In genomic region chr17:14173459-14173858, GRCm38 (mm10) we compare ENCODE assay signal across 13 mouse cellular contexts. TPM values are rescaled to one million over a fixed set of nuclear protein-coding genes. Genes with fewer than 3 reads are reported as not detected.
DNase-seq lines count a peak whose midpoint lies in the region; ATAC-seq and TF ChIP-seq lines count a peak whose summit lies in the region.
"Had no signal": no experiment of that assay in that cellular context is flagged by ENCODE, and none has a peak within 500 bp of the region (broad histone marks: within the 10 kb centered on the region; RNA-seq: fewer than 3 reads in every experiment).

No protein-coding gene starts in this region.

- H3K9ac ChIP-seq in midbrain, embryonic 13.5 days (replicated peaks), result no peak overlapping the region
- H3K9ac ChIP-seq in embryonic facial prominence, embryonic 12.5 days, result no peak overlapping the region
- no peak overlapping the region for H3K9ac ChIP-seq in kidney, embryonic 16.5 days (replicated peaks; ENCODE audit: low read length)
- H3K9ac ChIP-seq in liver, embryonic 16.5 days (ENCODE audit: low read depth, low read length), result no peak overlapping the region
- H3K9ac ChIP-seq in intestine, postnatal 0 days (ENCODE audit: low read depth, low read length), result no peak overlapping the region
- H3K9ac ChIP-seq: limb, embryonic 12.5 days had no signal

- no peak for ATAC-seq in midbrain, embryonic 13.5 days
- no peak for ATAC-seq in embryonic facial prominence, embryonic 12.5 days (ENCODE audit: insufficient number of reproducible peaks, insufficient read depth, low FRiP score, low TSS enrichment)
- ATAC-seq in kidney, embryonic 16.5 days (ENCODE audit: low FRiP score, low TSS enrichment), result no peak
- peak; percentile 65 for ATAC-seq in liver, embryonic 16.5 days (ENCODE audit: low read depth)
- ATAC-seq in intestine, postnatal 0 days, result no peak
- ATAC-seq: midbrain, embryonic 16.5 days had no signal

- peak overlapping the region; percentile 55; the same call in 1 of the 2 replicates for H3K27ac ChIP-seq in midbrain, embryonic 10.5 days (replicated peaks)
- no peak overlapping the region for H3K27ac ChIP-seq in midbrain, embryonic 13.5 days
- H3K27ac ChIP-seq in embryonic facial prominence, embryonic 12.5 days, result peak overlapping the region; percentile 30; the same call in 1 of the 2 replicates
- H3K27ac ChIP-seq in kidney, embryonic 16.5 days (ENCODE audit: low read length), result peak overlapping the region; percentile 39; the same call in 1 of the 2 replicates
- no peak overlapping the region for H3K27ac ChIP-seq in liver, embryonic 16.5 days (ENCODE audit: low read length)
- no peak overlapping the region for H3K27ac ChIP-seq in intestine, postnatal 0 days (ENCODE audit: low read depth, low read length)
- H3K27ac ChIP-seq: limb, embryonic 12.5 days had no signal

- H3K36me3 ChIP-seq in midbrain, embryonic 10.5 days, result no peaks in the 10 kb centered on the region
- no peaks in the 10 kb centered on the region for H3K36me3 ChIP-seq in midbrain, embryonic 13.5 days
- no peaks in the 10 kb centered on the region for H3K36me3 ChIP-seq in embryonic facial prominence, embryonic 12.5 days
- H3K36me3 ChIP-seq in kidney, embryonic 16.5 days (ENCODE audit: insufficient read depth, low read length), result no peaks in the 10 kb centered on the region
- H3K36me3 ChIP-seq in liver, embryonic 16.5 days (ENCODE audit: control insufficient read depth, insufficient read depth), result no peaks in the 10 kb centered on the region
- H3K36me3 ChIP-seq in intestine, postnatal 0 days (ENCODE audit: control insufficient read depth, insufficient read depth), result no peaks in the 10 kb centered on the region
- H3K36me3 ChIP-seq: limb, embryonic 12.5 days had no signal

- no peaks in the 10 kb centered on the region for H3K9me3 ChIP-seq in midbrain, embryonic 10.5 days (replicated peaks)
- H3K9me3 ChIP-seq in midbrain, embryonic 13.5 days, result no peaks in the 10 kb centered on the region
- no peaks in the 10 kb centered on the region for H3K9me3 ChIP-seq in embryonic facial prominence, embryonic 12.5 days
- no peaks in the 10 kb centered on the region for H3K9me3 ChIP-seq in kidney, embryonic 16.5 days (ENCODE audit: low read length)
- no peaks in the 10 kb centered on the region for H3K9me3 ChIP-seq in liver, embryonic 16.5 days (replicated peaks; ENCODE audit: control insufficient read depth, low read length)
- H3K9me3 ChIP-seq in intestine, postnatal 0 days (ENCODE audit: control insufficient read depth), result no peaks in the 10 kb centered on the region
- H3K9me3 ChIP-seq: limb, embryonic 12.5 days had no signal

- H3K4me2 ChIP-seq in midbrain, embryonic 13.5 days (replicated peaks), result no peak overlapping the region
- no peak overlapping the region for H3K4me2 ChIP-seq in embryonic facial prominence, embryonic 12.5 days (replicated peaks)
- H3K4me2 ChIP-seq in kidney, embryonic 16.5 days (replicated peaks; ENCODE audit: low read depth, low read length), result no peak overlapping the region
- H3K4me2 ChIP-seq in liver, embryonic 16.5 days (ENCODE audit: low read depth, low read length), result no peak overlapping the region
- H3K4me2 ChIP-seq in intestine, postnatal 0 days (replicated peaks; ENCODE audit: low read depth), result no peak overlapping the region
- H3K4me2 ChIP-seq: limb, embryonic 12.5 days had no signal

- peaks cover 32% of the 10 kb centered on the region for H3K4me1 ChIP-seq in midbrain, embryonic 10.5 days
- peaks cover 8% of the 10 kb centered on the region; the same call in 1 of the 2 replicates for H3K4me1 ChIP-seq in midbrain, embryonic 13.5 days (replicated peaks)
- peaks cover 29% of the 10 kb centered on the region; the same call in 1 of the 2 replicates for H3K4me1 ChIP-seq in embryonic facial prominence, embryonic 12.5 days
- peaks cover 71% of the 10 kb centered on the region for H3K4me1 ChIP-seq in kidney, embryonic 16.5 days (ENCODE audit: insufficient read depth, low read length)
- H3K4me1 ChIP-seq in liver, embryonic 16.5 days (ENCODE audit: control insufficient read depth, low read depth, low read length), result peaks cover 21% of the 10 kb centered on the region
- peaks cover 7% of the 10 kb centered on the region; the same call in 1 of the 2 replicates for H3K4me1 ChIP-seq in intestine, postnatal 0 days (replicated peaks; ENCODE audit: control insufficient read depth, insufficient read depth, low read length)

- TF ChIP-seq CTCF in intestine, postnatal 0 days (IDR thresholded peaks at IDR 0.05; ENCODE audit: low read depth), result no peak

- WGBS in midbrain, embryonic 10.5 days, result 30% methylated on average over 1 of the region's 1 CpGs
- WGBS in midbrain, embryonic 13.5 days, result 21% methylated on average over 1 of the region's 1 CpGs
- 30% methylated on average over 1 of the region's 1 CpGs for WGBS in embryonic facial prominence, embryonic 12.5 days
- 21% methylated on average over 1 of the region's 1 CpGs for WGBS in kidney, embryonic 16.5 days
- 15% methylated on average over 1 of the region's 1 CpGs for WGBS in liver, embryonic 16.5 days (ENCODE audit: insufficient replicate concordance)
- 28% methylated on average over 1 of the region's 1 CpGs for WGBS in intestine, postnatal 0 days

- H3K27me3 ChIP-seq in midbrain, embryonic 10.5 days (ENCODE audit: low read depth, poor library complexity, severe bottlenecking), result peaks cover 10% of the 10 kb centered on the region; the same call in 1 of the 2 replicates
- H3K27me3 ChIP-seq in midbrain, embryonic 13.5 days, result no peaks in the 10 kb centered on the region
- no peaks in the 10 kb centered on the region for H3K27me3 ChIP-seq in embryonic facial prominence, embryonic 12.5 days
- no peaks in the 10 kb centered on the region for H3K27me3 ChIP-seq in kidney, embryonic 16.5 days (ENCODE audit: insufficient read depth, low read length)
- no peaks in the 10 kb centered on the region for H3K27me3 ChIP-seq in liver, embryonic 16.5 days (ENCODE audit: control insufficient read depth, insufficient read depth, low read depth, low read length)
- no peaks in the 10 kb centered on the region for H3K27me3 ChIP-seq in intestine, postnatal 0 days (replicated peaks; ENCODE audit: control insufficient read depth, insufficient read depth, low read length)
- H3K27me3 ChIP-seq: limb, embryonic 12.5 days had no signal

- DNase-seq in midbrain, embryonic 10.5 days (ENCODE audit: low spot score), result no peak
- DNase-seq in c-Kit-positive CD71-positive TER-119-positive erythroid progenitor cells, embryonic 14.5 days (ENCODE audit: low spot score), result no peak
- DNase-seq in natural killer cell, adult 2 months (ENCODE audit: low spot score in 2 of 2), result no peak
- DNase-seq: cerebellum, adult 8-10 months; gastrocnemius, postnatal 25 days had no signal

- H3K4me3 ChIP-seq in midbrain, embryonic 10.5 days, result no peak overlapping the region
- no peak overlapping the region for H3K4me3 ChIP-seq in midbrain, embryonic 13.5 days (replicated peaks)
- H3K4me3 ChIP-seq in embryonic facial prominence, embryonic 12.5 days, result no peak overlapping the region
- no peak overlapping the region for H3K4me3 ChIP-seq in kidney, embryonic 16.5 days (ENCODE audit: low read length)
- no peak overlapping the region for H3K4me3 ChIP-seq in liver, embryonic 16.5 days (ENCODE audit: low read depth, low read length)
- no peak overlapping the region for H3K4me3 ChIP-seq in intestine, postnatal 0 days (ENCODE audit: low read depth, low read length)
- H3K4me3 ChIP-seq: erythroblast, embryonic 14.5 days; limb, embryonic 12.5 days had no signal

RNA-seq across cellular contexts. Expression of gene Dact2, which starts 30.6 kb away (rescaled TPM):
- polyA plus RNA-seq in midbrain, embryonic 10.5 days (2016; fragmentation: Nextera tagmentation; extraction: Ambion mirVana), result 0.42 and 0.48 TPM in 2 replicates
- polyA plus RNA-seq in midbrain, embryonic 13.5 days (2015; fragmentation: Nextera tagmentation; extraction: Ambion mirVana), result 0.66 and 0.94 TPM in 2 replicates
- 1.9 and 2.5 TPM in 2 replicates for polyA plus RNA-seq in embryonic facial prominence, embryonic 12.5 days (2016; fragmentation: Nextera tagmentation; extraction: Ambion mirVana)
- 15.0 and 17.7 TPM in 2 replicates for polyA plus RNA-seq in kidney, embryonic 16.5 days (2015; fragmentation: Nextera tagmentation; extraction: Ambion mirVana)
- polyA plus RNA-seq in liver, embryonic 16.5 days (2015; fragmentation: Nextera tagmentation; extraction: Ambion mirVana), result 0.75 and 1.3 TPM in 2 replicates
- polyA plus RNA-seq in intestine, postnatal 0 days (2015; fragmentation: Nextera tagmentation; extraction: Ambion mirVana), result 6.2 and 7.8 TPM in 2 replicates
- polyA plus RNA-seq: erythroblast, embryonic 14.5 days had no signal

Comparison
In these comparisons a context has a peak if more than half of its experiments do, and no peak if none do; other contexts are left out.
1. H3K27ac ChIP-seq: peak in midbrain, embryonic 10.5 days (single experiment), embryonic facial prominence, embryonic 12.5 days (single experiment) and kidney, embryonic 16.5 days (single experiment); none in midbrain, embryonic 13.5 days (single experiment), liver, embryonic 16.5 days (single experiment) and intestine, postnatal 0 days (single experiment).